Mouse (Mus musculus) frontal cortex, adult (tissue): ENCODE measurements around the gene Plbd2.
A peak's percentile ranks its signal among the peaks of the same experiment; 100 is the strongest.

Experiments
- ATAC-seq: cut with Nextera tagmentation; 2 replicates; pipeline ENCODE4 v1.9.2; 2017; ENCODE audit warnings: mild to moderate bottlenecking, moderate library complexity, mixed read lengths; ENCODE audit not compliant: low TSS enrichment

The Plbd2 gene

DNA sequence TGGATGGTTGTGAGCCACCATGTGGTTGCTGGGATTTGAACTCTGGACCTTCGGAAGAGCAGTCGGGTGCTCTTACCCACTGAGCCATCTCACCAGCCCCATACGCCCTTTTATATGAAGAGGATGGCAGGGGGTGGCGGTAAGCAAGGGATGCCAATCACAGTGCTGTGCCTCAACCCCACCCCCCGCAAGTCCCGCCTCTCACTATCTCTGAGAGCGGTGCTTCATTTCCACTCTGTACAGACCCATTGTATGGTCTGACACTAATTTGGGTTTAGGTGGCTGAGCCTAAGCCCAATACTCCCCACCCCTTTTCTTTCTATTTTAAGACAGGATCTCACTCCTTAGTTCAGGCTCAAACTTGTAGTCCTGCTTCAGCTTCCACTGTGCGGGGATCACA lies 27.6 kb downstream of the Plbd2 start:
- ATAC-seq, result no peak

DNA sequence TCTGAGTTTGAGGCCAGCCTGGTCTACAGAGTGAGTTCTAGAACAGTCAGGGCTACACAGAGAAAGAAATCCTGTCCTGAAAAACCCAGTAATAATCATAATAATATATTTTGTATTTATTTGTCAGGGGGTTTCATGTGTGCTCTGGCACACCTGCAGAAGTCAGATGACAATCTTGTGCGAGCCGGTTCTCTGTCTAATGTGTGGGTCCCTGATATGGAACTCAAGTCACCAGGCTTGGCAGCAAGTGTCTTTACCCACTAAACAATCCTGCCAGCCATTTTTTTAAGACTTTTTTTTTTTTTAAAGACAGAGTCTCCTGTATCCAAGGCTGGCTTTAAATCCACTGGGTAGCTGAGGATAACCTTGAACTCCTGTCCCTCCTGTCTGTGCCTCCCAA lies 30.1 kb downstream of the Plbd2 start:
- no peak for ATAC-seq

DNA sequence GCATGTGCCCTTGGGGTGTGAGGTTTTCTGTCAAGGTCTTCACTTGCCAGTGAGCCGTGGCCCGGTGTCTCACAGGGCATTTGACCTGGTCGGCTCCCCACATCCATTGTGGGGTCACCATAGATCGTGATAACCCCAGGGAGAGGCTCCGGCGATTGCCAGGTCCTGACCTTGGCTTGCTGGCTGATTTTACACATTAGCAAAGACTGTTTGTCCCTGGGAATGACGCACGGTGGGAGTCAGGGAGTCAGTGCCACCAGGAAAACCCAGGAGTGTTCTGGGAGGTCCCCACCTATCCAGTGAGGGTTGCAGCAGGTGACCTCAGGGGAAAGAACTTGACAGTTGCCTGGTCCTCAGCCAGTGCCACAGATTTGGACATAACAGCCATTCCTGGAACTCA lies 30.7 kb downstream of the Plbd2 start, which contains the start of gene Sdsl:
Gene Sdsl, minus strand, starts transcription at position 41 of the 400 bp plus-strand sequence.
- ATAC-seq, result no peak

DNA sequence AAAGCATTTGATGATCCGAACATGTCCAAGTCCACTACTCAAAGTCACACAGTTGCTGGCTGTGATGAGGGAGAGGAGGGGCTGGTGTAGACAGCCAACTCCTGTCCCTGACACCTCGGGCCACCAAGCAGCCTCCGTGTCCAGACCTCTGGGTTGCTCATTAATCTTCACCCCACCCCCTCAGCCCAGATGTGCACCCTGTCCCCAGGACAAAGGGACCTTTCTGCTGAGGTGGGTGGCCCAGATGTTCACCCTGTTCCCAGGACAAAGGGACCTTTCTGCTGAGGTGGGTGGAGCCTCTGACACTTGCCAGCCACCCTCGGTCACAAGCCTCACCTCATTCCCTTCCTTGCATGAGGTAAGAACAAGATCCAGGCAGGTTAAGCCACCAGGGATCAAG lies 31.9 kb downstream of the Plbd2 start:
- no peak for ATAC-seq

DNA sequence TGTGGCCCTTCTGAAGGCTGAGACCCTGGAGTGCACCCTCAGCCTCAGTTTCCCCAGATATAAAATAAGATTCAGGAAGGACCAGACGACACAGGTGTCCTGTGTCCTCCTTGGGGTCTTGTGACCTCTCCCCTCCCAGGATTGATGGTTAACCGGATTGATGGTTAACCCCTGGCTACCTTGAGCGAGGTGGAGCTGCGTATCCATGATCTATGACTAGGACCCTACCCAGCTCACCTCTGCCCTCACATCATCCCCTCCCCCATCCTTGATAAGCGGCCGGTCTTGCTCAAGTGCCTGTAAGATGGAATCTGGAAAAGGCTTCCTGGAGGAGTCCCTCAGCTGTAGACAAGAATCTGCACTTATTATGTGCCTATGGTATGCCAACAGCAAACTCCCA lies 34.6 kb downstream of the Plbd2 start:
- ATAC-seq, result no peak

DNA sequence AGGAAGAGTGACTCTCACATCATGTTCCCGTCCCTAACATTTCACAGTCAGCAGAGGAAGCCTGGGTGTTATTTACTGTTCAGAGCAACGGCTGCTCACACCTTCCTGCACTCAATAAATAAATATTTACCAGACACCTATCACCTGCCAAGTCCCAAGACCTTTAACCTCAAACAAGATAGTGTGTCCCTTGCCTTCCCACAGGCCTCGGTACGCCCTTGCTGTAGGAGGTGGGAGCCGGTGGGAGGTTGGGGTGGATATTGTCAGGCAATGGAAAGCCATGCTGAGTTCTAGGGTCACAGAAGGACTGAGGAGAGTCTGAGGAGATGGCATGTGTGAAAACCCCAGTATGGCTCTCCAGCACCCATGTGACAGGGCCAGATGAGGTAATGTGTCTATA lies 35.1 kb downstream of the Plbd2 start:
- no peak for ATAC-seq

DNA sequence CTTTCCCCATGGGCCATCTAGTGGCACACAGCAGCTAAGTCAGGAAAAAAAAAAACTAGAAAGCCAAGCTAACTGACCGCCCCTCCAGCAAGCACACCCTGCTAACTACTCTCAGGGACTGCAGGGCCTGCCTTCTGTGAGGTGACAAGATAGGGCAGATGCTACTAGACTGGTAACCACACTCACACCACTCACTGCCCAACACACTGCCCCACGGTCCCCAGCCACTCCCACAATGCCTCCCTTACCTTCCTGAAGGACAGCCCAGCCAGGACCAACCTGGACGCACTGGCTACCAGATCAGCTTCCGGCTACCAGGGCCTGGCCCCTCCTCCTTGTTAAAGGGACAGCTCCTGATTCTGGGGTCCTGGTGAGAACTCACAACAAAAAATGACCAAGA lies 36.4 kb downstream of the Plbd2 start:
- no peak for ATAC-seq

DNA sequence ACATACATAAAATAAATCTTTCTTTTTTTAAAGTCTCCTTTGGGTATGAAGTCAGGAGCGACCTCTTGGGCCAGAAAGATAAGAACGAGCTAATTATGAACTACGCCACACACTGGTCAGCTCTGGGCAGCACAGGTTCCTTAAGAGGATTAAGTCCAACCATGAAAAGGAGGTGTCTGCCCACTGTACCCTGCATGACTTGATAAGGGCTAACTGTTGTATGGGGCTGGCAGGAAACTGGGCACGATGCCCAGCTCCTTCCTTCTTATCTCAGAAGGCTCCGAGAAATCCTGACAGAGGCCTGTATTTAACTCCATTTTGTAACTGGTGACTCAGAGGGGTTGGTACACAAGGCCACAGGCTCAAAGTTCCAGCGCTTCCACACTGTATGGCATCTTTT lies 37.6 kb downstream of the Plbd2 start:
- no peak for ATAC-seq

DNA sequence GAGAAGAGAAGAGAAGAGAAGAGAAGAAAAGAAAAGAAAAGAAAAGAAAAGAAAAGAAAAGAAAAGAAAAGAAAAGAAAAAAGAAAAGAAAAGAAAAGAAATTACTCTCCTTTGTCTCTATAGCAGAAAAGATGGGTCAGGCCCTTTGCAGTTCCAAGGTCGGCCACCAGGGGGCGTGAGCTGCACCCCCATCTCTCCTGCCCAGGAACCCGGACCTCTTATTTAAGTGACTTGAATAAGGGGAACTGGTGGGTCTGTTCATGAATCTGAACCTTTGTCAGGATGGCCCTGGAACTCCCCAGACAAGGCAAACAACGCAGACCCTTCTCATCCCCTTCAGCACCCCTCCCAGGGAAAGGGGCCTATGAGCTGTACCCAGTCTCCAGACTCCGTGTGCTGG lies 38.4 kb downstream of the Plbd2 start:
- ATAC-seq, result no peak

DNA sequence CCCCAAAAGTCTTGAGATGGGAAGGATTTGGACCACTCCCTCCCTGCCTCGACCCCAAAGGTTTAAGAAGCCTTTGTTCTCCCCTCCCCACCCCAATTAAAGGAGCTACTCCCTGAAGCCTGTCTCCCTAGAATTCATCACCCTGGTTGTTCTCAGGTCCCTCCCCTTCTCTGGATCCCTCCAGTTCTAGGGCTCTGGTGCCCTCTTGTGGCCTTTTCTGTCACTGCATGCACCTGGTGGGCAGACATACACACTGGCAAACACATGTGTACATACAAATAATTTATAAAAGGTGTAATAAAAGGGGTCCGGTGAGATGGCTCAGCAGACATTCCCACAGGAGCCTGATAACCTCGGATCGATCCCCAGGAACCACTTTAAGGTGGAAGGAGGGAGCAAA lies 39.1 kb downstream of the Plbd2 start:
- no peak for ATAC-seq

DNA sequence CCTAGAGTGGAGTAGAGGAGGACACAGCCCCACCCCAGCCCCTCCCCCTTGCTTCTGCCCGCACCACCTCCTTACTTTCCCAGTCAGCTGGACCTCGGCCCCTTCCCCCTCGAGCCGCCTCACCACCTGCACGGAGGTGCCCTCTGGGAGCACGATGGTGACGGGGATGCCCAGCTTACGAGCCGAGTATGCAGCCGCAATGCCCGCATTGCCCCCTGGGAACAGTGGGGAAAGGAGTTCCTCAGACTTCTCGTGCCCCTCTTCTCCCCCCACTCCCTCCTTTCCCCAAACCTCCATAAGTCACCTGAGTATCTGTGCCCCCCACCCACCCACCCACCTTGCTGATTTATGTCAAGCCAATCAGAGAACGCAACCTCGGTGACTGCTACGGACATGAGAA lies 41.5 kb downstream of the Plbd2 start:
- no peak for ATAC-seq

DNA sequence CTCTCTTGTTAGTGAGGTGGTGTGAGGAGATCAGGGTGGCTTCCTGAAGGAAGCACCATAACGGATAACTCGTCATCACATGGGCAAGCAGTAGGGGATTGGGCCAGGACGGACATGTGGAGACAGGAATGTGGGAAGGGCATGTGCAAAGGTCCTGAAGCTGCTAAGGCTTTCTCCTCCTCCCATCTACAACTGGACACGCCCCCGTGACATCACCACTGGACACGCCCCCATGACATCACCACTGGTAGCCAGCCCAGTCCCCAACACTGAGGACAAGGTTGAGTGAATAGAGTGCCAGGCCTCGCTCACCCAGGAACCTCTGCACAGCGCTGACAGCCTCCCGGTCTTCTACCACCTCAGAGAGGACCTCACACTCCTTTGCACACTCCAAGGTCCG lies 44.3 kb downstream of the Plbd2 start:
- ATAC-seq, result no peak

DNA sequence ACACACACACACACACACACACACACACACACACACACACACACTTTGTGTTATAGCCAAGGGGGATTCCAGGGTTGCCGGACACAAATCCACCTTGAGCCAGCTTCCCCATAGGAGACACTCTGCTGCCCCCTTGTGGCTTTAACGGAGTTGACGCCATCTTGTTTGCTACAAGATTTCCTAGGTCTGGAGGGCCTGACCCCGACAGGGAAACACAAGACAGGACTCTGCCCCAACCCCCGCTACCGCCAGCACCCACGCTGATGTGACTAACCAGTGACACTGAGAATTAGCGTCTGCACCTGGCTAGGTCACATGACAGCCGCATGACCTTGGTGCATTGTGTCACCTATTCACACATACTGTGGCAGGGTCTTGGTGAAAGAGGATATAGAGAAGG lies 45.8 kb downstream of the Plbd2 start:
- ATAC-seq, result no peak

DNA sequence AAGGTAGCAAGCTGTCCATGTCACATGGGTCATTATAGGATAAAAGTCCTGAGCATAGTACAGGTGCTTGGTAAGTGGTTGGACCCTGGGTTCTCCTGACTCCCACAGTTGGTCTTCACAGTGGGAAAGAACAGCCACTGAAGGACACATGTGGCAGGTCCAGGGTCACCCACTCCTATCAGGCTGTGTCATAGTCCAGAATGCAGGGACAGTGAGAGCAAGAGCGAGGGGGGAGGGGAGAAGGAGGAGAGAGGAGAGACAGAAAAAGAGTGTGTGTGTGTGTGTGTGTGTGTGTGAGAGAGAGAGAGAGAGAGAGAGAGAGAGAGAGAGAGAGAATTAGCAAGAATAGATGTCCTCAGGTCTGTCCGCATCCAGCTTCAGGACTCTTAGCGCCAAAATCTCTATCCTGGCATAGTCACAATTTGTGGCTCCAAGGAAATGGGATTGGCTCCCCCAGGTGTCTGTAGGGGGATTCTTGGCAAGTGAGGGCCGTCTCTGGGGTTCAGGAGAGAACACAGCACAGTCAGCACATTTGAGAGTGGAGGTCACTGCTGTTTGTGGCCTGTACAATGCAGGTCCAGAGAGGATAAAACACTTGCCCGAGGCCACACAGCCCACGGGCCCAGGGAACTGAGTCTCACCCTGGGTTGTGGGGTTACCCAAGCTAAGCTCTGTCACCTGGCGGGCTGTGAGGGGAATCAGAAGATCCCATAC lies 46.4 kb downstream of the Plbd2 start:
- no peak for ATAC-seq

DNA sequence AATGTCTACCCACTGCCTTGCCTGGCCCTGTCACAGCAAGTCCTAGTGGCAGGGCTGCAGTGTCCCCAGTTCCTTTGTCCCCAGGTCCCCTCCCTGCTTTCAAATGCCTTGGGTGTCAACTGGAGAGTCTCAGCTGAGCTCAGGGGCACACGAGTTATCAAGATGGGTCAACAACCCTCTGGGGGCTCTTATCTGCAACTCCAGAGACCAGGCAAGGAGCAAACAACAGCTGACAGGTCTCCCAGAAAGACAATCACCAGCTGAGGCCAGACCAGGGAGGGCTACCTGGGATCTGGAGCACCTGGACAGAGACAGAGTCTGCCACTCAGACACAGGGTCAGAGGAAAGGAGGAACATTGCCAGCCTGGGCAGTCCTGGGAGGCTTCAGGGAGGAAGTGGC lies 47.2 kb downstream of the Plbd2 start:
- no peak for ATAC-seq

DNA sequence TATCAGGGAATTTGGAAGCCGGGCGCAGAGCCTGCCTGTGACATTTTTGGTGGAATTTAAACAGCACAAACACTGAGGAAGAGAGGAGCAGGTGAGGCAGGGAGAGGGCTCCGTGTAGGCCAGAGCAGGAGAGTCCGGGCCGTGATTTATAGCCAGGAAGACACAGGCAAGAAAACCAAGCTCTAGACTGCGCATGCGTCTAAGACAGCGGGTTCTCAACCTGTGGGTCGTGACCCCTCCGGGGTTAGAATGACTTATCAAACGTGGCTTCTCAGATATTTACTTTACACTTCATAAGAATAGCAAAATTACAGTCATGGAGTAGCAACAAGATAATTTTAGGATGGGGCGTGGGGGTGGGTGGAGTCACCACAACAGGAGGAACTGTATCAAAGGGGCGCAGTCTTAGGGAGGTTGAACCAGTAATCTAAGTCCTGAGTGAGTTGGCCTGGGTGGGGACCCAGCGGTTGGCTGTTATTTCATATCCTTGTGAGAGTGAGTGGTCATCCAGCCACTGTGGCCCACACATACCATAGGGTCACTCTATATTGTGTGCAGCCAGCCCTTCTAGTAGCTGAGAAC lies 48.6 kb downstream of the Plbd2 start:
- no peak for ATAC-seq

DNA sequence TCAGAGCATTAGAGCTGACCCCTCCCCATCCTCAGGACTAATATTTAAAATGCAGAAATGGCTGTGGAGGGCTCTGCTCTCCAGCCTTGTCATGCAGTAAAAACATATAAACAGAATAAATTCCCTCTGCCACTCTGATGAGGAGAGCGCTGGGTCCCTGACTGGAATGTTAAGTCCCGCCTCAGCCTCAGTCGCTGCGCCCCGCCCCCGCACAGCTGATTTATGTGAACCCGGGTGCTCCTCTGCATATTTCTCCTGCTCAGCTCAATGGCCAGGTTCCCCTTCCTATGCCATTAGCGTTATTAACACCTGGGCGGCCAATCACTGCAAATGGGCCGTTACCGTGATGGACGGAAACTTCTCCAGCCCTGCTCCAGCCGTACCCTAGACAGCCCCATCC lies 56.1 kb downstream of the Plbd2 start:
- no peak for ATAC-seq

DNA sequence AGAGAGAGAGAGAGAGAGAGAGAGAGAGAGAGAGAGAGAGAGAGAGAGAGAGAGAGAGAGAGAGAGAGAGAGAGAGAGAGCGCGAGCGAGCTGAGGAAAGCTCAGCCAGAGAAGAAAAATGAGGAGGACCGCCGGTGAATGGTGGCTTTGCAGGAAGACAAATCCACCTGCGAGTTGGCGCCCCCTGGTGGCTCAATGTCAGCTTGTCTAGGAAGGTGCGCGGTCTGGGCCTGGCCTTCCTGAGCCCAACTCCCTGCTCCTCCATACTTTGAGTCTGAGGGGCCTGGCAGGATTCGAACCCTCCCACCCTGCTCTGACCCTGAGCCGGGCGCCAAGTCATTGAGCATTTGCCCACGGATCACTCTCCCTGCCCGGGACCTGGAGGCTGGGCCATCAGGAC lies 62.7 kb downstream of the Plbd2 start:
- ATAC-seq, result peak; percentile 80

DNA sequence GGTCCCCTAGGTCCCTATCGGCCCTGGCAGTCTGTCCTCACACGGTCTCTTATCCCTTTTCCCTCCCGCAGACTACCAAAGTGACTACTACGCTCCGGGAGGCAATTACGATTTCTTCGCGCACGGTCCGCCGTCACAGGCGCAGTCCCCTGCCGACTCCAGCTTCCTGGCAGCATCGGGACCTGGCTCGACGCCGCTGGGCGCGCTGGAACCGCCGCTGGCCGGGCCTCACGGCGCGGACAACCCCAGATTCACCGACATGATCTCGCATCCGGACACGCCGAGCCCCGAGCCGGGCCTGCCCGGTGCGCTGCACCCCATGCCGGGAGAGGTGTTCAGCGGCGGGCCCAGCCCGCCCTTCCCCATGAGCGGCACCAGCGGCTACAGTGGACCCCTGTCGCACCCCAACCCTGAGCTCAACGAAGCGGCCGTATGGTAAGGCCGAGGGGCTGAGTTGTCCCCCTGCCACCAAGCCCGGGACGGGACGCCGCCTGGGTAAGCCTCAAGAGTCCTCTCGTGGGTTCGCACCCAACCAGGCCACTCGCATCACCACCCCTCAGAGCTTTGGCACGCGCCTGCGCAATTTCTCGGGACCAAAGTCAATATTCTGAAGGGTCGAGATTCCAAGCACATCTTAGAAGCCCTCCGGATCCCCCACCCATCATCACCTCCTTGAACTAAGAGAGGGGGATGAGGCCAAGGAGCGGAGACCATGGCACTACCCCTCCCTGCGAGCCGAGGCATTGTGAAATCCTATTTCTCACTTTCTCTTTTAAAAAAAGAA lies 63.3 kb downstream of the Plbd2 start:
- ATAC-seq, result no peak

DNA sequence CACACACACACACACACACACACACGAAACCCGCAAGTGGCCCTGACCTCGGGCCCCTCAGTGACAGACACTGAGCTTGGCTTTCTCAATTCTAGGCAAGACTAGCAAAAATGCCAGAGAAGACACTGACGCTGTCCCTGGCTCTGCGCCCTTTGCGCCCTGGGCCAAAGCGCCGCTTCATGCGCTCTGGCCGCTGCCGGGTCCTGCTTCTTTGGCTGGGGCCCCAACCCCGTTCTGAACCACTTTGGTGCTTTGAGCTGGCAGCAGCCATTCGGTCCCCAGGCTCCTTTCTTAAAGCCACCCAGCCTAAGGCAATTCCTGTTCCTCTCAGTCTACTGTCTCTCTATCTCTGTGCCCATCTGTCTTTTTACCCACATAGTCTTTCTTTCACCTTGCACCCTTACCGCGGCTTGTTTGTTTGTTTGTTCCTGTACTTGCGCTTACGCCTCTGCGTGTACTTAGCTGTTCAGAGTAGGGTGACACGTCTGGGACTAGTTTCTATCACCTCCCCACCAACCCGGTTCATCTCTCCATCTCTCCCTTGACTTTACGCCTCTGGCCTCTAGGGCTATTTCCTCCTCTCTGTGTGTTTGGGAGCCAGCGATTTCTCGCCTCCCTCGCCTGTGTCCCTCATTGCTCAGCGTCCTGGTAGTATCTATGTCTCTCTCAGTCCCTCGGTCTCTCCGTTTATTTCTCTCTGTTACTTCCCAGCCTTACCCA lies 64.3 kb downstream of the Plbd2 start:
- ATAC-seq, result no peak

DNA sequence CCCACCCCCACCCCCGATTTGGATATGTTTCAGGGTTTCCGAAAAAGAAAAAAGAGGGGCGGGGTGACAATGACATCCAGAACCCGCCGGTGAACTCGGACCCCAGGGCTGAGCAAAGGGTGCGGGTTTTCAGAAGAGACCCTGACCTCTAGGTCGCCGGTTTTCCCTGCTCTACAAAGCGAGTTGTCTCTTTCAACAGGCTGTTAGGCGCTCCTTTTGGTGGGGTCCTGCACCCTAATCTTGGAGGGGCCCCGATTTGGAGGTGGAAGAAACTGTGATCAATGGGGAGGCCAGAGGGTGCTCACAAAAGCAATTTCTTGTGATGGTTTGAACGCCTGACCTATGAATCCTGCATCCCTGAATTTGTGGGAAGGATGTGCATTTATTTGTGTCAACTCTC lies 65.0 kb downstream of the Plbd2 start:
- no peak for ATAC-seq

DNA sequence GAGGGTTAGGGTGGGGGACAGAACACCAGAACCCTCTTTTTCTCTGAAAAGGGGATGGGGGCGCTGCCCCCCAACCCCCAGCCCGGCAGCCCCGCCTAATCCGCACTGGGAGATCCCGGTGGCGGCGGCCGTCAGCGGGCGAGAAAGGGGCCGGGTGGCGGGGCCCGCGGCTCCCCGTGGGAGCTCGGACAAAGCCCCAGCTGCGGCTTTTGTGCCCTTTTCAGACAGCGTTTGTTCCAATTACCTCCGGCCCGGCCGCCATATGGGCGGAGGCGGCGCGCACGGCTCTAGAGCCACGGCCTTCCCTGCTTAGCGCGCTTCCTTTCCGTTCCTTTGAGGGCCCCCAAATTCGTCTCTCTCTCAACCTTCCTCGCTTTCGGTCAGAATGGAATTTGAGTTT lies 65.4 kb downstream of the Plbd2 start:
- no peak for ATAC-seq

DNA sequence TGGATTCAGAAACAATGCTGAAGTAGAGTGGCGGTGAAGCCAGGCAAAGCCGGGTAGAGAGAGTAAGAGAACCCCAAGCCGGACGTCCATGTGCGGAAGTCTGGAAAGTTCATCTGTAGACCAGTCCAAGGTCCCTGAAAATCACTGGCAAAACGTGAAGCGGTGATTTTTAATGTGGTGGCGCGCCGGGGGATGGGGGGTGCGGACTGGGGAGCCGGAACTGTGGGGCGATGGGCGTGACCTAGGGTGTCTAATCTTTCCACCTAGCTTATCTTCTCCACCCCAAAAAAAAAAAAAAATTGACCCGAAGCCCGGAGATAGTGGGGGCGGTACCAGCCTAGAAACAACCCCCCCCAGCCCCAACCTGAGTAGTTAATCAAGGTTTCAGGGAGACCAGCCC lies 65.9 kb downstream of the Plbd2 start:
- ATAC-seq, result no peak
